Mouse (Mus musculus) left cerebral cortex, postnatal 14 days (tissue): ENCODE measurements around the gene Schip1. TPM values are rescaled to one million over a fixed set of nuclear protein-coding genes. Genes with fewer than 3 reads are reported as not detected.

ENCODE experiments used
- DNase-seq, 2 experiments: peaks; one replicate each; pipeline ENCODE4 v3.0.0; 2021 to 2022; ENCODE audit warnings: low spot score in 2 of 2, mixed read lengths in 1 of 2
- intact Hi-C: fragments of 180-260 bp; cut with DNase I; formaldehyde crosslinking; loops from one replicate; pipeline ENCODE4 v1.15.1; 2025
- total RNA-seq, 2 experiments: library from RNA; stranded (reverse); gene quantifications; 2 replicates each; pipeline ENCODE4 v1.2.3; 2021

Gene Schip1
- total RNA-seq, 2 experiments from 2014 or later, result 254 to 269 TPM

DNA sequence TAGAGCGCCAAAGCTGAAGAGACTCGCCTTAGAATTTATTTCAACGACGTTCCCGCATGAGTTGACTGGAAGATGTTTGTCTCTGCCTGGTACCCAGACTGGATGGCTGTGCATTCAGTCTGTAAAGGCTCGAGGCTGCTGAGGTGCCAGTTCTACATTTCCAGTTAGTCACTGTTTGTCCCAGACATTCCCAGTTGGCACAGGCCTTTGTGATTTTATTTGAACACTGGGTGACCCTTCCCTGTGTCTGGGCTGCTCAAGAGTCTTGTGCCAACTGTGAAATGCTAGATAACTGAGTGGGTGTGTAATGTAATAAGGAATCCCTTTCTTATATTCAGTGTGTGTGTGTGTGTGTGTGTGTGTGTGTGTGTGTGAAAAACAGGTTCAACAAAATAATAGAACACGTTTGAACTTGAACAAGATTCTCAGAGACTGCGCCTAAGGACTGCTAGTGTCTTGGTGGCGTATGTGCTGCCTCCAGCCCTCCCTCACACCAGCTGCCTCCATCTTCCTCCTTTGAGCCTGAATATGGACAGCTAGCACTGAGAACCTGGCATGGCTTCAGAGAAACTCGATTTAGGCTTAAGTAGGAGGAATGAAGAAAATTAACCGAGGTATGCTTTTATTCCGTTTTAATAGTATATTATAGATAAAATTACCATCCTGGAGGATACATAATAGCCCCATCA, 451.9 kb downstream of the Schip1 start:
- peak in 1 of 2 experiments; percentile 49 for DNase-seq
- intact Hi-C loops, result no loop called here

DNA sequence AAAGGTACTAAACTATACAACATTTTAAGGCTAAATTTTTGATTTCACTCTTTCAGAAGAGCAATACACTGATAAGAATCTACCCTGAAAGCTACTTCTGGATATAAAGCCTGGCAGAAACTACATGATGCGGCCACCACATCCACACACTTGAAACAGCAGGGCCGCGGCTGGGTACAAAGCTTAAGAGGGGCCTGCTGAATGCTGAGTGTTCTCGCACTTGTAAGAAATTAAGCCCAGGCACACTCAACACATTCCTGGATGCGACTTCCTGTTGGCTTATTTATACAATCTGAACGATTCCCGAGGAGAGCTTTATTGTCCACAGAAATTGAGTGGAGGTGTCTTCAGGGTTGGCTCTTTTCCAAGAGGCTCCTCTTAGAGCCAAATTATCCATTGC, 452.6 kb downstream of the Schip1 start:
- DNase-seq, result no peak
- intact Hi-C loops, result no loop called here

DNA sequence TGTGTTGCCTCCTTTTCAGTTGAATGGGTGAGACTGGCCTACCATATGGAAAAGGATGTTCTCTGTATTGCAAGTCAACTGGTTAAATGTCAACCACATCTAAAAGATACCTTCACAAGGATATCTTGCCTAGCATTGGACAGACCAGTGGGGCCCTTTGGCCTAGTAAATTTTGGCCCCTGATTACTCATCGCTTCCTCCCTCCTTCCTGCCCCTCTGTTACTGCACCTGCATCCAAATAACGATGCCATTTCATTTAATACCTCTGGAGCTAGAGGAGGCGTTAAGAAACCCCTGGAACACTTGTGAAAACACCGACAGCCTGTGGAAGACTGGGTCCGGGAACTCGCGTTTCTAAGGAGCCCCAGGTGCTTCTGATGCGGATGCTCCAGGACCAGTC, 453.4 kb downstream of the Schip1 start:
- DNase-seq, result no peak
- intact Hi-C loops, result no loop called here

DNA sequence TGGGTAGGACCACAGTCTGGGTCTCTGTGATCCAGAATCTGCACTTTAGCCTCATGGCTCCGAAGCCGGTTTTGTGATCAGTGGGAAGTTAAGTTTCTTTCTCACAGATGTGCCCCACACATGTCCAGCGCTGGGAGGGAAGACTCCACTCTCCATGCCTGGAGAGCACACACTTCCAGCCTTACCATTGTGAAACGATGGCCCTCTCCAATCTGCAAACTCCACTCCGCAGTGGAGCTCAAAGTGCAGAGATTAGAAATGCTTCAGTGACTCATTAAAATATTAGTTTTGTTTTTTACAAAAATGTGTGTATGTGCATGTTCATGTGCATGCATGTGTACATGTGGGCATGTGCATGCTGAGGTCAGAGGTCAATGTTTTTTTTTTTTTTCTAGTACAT, 454.0 kb downstream of the Schip1 start:
- intact Hi-C loops, result no loop called here

DNA sequence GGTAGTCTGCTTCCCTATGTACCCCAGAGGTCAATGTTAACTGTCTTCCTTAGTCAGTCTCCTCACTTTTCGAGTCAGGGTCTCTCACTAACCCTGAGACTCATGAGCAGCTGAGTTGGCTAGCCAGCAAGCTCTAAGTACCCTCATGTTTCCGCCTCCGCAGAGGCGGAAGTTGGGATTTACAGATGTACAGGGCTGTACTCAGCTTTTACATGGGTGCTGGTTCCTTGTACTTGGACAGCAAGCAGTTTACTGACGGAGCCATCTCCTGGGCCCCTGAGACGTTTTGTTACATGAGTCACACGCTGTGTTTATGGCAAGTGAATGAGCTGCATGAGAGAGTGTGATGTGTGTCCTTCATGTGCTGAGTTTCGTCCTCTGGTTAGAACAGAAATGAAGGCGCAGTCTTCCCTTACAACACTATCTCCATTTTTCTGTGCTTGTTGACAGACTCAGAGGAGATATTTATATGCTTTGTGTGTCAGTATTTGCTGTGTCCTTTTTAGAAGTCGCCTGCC, 460.8 kb downstream of the Schip1 start:
- DNase-seq, result no peak
- intact Hi-C loops, result no loop called here

More for the DNA sequence above, 454.0 kb downstream of the Schip1 start:
- DNase-seq, result no peak

DNA sequence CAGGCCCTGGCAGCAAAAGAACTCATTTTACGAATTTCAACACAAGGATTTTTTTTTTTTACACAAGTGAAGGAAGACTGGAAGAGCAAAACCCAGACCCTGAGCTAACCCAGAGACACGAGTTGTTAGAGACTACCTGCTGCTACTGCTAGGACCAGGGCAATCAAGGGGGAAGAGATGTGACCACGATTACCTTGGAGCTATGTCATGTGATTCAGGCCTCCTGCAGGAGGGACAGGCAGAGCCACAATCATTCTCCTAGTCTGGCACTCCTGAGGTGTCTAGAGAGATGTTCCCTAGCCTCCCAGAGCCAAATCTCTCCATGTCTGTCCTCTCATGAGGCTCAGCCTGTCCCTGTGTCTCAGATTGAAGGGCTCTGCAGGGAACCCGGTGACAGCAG, 461.8 kb downstream of the Schip1 start:
- DNase-seq, result no peak
- intact Hi-C loops, result no loop called here

DNA sequence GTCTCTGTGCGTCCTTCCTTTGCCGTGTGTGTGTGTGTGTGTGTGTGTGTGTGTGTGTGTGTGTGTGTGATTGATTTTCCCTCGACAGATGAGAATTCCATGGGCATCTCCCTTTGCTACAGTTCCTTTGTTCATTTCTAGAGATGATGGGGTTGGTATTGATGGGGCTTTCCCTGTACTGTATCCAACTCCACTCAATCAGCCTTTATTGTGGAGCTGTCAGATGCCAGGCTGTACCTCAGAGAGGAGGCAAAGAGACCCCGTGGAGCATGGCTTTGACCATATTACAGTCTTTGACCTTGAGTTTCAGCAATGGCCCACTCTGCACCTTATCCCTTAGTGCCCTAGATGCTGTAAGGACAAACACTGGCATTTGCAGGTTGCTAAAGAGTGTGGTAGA, 462.6 kb downstream of the Schip1 start:
- intact Hi-C loops, result no loop called here
- DNase-seq, result no peak

DNA sequence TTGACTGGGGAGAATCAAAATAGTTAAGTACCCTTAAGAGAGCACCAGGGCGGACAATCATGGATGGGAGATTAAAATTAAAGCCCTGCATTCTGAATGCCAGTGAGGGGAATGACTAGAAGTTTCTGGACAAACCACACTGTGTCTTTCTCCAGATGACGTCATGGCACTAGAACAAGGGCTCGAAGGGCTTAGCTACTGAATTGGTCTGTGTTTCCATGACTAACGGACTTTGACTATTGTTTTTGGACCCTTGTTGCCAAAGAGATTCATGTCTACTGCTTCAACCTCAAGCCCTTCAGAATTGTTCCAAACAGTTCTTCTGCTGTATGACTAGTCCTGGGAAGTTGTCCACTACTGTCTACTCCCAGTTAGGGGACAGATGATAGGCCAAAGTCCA, 467.3 kb downstream of the Schip1 start:
- no peak for DNase-seq
- intact Hi-C loops, result no loop called here

DNA sequence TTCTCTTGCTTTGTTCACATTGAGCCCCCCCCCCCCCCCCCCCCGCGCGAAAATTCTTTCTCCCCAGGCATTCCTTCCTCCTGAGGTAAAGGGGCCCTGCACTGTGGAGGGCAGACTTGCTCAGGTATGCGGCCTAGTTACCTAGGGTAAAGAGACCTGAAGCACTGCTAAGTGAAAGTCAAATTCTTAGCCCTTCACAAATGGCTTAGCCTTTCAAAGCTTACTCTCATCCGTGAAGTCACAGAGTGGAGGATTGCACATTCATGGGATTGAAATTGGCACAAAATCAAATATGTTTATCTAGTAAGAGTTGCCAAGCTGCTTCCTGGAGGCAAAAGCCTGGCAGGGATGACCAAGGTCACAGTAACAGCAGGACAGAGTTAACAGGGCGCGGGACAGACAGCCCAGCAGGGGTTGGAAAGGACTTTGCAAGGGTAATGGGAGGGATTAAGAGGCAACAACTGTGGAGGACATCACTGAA, 470.0 kb downstream of the Schip1 start:
- intact Hi-C loops, result no loop called here

DNA sequence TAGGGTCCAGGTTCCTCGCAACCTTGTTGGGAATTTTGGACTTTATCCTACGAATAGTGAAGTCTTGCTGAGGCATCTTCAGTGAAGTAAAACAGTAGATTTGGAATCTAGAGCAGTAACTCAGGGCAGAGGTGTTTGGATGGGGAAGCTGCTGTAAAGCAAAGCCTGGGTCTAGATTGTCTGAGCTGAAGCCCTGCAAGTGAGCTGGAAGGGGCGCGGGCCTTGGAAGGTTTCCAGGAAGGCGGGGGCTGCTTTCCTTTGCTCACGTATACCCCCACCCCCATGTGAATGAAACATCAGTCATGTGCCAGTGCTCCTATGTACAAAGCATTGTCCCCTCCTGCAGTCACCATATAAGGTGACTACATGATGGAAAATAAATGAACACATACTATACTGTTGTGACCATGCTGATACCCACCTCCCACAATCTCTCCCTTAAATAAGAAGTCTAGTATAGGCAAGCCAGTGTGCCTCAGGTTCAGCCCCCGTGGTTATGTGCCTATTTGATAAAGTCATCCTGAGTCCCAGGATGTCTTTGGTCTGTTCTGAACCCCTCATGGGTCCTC, 470.6 kb downstream of the Schip1 start:
- intact Hi-C loops, result no loop called here
- DNase-seq, result no peak

More for the DNA sequence above, 470.0 kb downstream of the Schip1 start:
- DNase-seq, result no peak

DNA sequence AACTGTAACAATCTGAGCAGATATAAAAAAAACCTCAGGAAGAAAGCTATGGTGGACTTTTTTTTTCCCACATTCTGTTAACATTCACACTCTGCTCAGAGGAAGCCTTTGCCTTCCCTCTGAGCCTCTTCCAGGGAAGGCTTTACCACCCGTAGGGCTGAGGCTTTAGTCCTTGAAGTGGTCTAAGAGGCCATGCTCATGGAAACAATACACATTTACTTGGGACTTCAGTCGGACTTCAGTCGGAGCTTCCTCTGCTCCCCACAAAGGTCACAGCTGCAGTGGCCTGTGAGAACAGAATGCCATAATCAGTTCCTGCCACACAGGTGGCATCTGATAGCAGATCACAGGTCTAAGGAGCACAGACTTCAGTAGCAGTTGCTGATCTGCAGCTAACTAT, 471.5 kb downstream of the Schip1 start:
- no peak for DNase-seq
- intact Hi-C loops, result no loop called here

DNA sequence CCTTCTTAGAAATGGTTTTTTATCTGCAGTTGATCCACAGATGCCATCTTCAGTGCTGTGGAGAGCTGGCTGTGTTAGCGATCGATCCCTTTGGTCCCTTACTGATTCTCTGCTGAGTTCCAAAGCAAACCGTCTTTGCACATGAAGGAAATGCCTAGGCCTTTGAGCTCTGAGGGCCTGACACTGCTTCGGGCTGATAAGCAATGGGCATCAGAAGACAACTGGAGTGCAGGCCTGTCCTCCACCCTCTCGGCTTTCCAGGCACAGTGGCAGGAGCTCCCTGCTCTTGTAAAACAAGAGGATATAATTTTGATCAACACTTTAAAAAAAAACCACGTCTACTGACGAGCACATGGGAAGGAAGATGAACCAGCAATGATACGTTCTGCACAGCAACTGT, 477.1 kb downstream of the Schip1 start:
- DNase-seq, result no peak
- intact Hi-C loops, result loop anchor here (2.0 kb wide), 2 partner anchors 47 to 485 kb away; no protein-coding TSS in a partner anchor

DNA sequence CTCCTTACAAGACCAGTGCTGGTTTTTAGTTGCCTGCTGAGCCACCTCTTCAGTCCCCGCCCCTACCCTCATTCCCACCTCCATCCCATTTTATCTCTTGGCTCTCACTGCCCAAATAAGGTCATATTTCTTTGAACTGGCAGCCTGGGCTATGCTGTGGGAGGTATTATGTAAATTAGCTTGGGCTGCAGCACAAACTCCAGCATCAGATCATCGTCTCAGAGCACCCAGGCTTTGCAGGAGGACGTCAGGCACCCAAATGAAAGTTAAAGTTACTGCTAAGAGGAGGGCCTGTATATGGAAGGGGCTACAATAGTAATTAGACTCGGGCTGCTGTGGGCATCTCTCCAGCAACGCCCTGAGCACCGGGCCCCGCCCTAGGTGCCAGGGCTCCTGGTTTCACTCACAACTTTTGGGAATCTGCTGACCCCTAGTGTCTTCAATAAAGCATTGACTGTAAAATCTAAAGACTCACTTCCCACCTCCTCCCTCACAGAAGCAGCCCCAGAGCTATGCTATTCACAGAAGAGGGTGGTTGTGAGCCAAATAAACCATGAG, 478.4 kb downstream of the Schip1 start:
- intact Hi-C loops, result loop anchor here (2.0 kb wide), 2 partner anchors 48 to 486 kb away; no protein-coding TSS in a partner anchor

DNA sequence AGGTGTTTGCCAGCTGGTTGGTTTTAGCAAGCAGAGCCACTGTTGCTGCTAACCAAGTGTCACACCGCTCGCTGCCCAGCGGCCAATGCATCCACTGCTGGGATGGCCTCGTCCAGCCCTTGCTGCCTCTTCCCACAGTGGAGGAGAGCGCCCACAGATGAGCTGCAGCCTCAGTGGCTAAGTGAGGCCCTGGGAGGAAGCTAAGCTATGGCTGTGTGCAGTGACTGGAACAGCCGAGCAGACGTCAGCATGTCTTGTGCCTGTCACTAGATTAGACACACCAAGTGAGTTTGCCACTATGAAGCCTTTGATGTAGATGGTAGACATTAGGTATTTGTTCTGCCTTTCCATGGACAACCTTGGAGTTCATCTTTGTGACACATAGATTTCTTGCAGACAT, 480.2 kb downstream of the Schip1 start:
- intact Hi-C loops, result no loop called here
- DNase-seq, result no peak

More for the DNA sequence above, 478.4 kb downstream of the Schip1 start:
- DNase-seq, result peak; percentile 60 to 82

DNA sequence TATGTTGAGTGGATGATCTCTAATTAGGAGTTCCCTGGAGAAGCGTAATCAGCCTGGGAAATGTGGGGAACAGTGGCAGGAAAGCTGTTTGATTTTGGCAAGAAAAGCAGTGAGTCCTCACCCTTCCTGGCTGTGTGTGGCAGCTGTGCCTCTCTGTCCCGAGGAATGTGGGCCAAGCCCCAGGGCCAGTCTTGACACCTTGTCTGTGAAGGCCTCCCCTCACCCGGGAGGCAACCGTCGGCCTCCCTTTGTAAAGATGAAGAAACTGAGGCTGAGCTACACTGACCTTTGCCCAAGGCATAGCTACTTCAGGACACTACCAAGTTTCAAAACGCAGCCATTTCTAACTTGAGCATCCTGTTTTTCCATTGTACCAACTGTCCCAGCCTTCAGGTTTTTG, 481.3 kb downstream of the Schip1 start:
- no peak for DNase-seq
- intact Hi-C loops, result no loop called here

DNA sequence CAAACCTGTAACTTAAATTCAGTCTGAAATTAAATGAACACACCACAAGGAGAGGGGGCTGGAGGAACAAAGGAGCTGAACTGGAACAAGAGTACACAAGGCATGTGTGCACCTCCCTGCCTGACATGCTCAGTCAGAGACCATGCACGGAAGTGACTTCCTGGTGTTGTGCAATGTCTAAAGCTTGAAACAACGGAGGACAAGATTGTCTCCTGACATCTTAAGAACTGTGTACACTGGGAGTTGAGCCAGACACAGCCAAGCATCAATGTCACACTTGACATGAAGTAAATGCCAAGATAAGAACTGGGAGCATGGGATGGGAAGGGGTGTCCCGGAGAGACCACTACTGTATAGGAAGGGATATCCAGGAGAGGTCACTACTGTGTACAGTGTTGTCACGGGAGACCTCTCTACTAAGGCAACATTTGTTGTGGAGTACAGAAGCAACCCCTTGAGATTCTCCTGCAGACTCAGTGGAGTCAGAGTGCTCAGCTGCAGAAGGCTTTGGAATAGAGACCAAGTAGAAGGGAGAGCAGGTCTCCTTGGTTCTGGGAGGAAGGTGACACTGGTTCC, 490.6 kb downstream of the Schip1 start:
- intact Hi-C loops, result no loop called here
- no peak for DNase-seq

DNA sequence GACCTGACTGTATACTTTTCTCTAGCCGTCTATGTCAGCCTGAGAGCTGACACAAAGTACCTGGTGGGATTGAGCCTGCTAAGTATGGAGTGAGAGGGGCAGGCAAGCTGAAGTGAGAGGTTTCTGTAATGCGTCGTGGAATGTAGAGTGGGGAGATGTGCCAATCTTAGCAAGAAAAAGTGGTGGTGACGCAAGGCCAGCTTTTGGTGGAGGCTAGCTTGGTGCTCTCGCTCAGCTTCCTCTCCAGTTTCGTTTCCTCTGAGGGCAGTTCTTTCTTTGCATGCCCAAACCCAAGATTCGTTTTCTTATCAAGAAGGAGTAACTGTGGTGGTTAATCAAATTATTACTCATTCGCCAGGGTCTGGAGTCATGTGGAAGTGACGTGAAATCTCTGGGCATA, 492.3 kb downstream of the Schip1 start:
- intact Hi-C loops, result no loop called here

DNA sequence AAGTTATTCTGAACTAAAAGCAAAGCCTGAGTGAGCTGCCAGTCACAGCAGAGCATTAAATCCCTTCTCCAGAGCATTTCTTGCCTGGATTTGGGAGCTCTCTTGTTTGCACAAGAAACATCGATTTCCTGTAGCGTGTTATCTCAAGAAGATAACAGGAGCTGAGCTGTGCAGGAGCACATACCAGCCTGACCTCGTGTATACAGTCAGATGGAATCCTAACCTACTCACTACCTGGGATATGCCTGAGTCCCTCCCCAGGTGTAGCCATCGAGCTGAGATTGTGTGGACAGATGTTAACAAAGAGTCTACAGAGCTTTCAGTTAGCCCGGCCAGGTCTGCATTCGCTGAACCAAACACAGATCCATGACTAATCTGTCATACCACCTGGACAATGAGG, 494.1 kb downstream of the Schip1 start:
- intact Hi-C loops, result no loop called here
- DNase-seq, result no peak

More for the DNA sequence above, 492.3 kb downstream of the Schip1 start:
- DNase-seq, result no peak

DNA sequence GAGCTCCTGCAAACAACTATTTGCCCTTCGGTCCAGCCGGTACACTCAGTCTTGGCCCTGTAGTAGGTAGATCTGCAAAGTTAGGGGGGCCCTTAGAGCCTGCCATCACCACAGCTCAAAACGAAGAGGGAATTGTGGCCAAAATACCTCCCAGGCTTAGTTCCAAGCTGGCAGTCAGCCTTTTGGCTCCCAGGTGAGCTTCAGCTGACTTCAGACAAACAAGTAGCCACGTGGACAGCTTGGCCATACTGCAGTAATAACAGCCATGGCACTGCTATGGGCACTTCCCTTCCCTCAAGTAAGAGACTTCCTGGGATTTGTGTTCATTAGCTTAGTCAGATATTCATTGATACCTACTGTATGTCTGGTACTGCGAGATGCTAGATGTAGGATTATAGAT, 495.5 kb downstream of the Schip1 start:
- DNase-seq, result no peak
- intact Hi-C loops, result no loop called here

DNA sequence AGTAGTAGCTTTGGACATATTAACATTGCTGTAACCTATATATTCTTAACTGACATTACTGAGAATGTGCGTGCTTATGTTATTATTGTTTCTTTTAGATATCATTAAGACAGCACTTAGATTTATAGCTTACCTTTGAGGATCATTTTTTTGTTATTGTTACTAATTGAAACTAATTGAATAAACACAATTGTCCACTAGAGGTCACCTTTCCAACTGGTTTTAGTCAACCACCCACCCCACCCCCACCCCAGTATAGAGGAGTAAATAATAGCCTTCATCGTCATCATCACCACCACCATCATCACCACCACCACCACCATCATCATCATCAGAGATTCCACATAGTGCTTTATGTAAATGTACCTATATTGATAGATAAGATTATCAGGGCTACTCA, 498.2 kb downstream of the Schip1 start:
- intact Hi-C loops, result no loop called here

More for the DNA sequence above, 498.2 kb downstream of the Schip1 start:
- no peak for DNase-seq
